Mouse (Mus musculus): Measurements from ENCODE around the gene Arf3.

GRCm38 (mm10) chr15:98691486-98692147 is 71.4 kb downstream of the Arf3 start:
- TF ChIP-seq CTCF (IDR thresholded peaks at IDR 0.05; ENCODE audit: low read depth), result no peak
- TF ChIP-seq EP300 (IDR thresholded peaks at IDR 0.05; ENCODE audit: low read depth), result no peak
